Mouse (Mus musculus) gastrocnemius, adult 8-10 months (tissue): Measurements from ENCODE around the gene Hmgcs2. TPM values are rescaled to one million over a fixed set of nuclear protein-coding genes. Genes with fewer than 3 reads are reported as not detected.

Source experiments
- DNase-seq, 2 experiments: peaks; one replicate each; pipeline ENCODE4 v3.0.0; 2022; ENCODE audit warnings: low spot score in 2 of 2
- total RNA-seq, 4 experiments: library from RNA; stranded (reverse); gene quantifications; 2 replicates each; pipeline ENCODE4 v1.2.4; 2022

Gene Hmgcs2
- 1 to 10 TPM in 2 of 4 experiments, under 1 TPM in 2; 0.19 to 1.4 (median 0.76) TPM for total RNA-seq

DNA sequence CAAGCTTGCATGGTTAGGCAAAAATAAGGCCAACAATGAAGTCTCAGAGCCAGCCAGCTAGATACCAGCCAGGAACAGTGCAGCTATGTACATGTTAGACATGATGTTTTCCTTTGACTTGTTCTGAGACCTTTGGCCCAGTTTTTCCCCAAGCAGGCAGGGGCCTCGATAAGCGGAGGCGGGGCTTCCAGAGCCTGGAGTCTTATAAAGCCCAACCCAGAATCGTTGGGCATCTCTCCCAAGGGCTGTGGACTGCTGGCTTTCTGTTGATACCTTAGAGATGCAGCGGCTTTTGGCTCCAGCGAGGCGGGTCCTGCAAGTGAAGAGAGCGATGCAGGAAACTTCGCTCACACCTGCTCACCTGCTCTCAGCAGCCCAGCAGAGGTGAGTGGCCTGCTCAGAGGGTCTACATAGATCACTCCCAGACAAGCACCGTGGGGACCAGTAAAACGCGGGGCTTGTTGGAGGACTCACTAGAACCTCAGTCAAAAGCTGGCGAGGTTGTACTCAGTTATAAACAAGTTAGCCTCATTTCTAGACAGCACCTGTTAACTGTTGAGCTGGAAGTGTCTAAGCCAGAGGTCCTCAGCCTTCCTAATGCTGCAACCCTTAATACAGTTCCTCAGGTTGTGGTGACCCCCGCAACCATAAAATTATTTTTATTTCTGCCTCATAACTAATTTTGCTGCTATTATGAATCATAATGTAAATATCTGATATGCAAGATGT lies at the start of gene Hmgcs2:
Gene Hmgcs2 (plus strand): TSS at position 232 of the 729 bp plus-strand sequence.
- peak in 1 of 2 experiments; percentile 10 for DNase-seq

DNA sequence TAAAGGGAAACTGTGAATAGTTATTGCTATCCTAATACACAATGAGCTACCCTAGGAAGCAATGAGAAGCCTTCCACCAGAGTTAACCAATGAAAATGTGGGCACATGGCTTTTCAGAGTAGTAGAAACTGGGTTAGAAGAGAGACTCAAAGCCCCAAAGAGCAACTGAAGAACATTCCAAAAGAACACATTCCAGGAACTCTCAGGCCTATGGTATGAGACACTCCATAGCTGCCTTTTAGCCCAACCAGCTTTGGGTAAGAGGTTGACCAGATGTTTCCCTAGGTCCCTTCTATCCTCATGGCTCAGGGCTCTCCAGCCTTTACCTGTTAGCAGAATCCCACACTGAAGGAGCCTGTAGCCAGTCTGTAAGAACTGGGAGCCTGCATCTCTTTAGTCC lies 46.7 kb upstream of the Hmgcs2 start:
- DNase-seq: no peak

DNA sequence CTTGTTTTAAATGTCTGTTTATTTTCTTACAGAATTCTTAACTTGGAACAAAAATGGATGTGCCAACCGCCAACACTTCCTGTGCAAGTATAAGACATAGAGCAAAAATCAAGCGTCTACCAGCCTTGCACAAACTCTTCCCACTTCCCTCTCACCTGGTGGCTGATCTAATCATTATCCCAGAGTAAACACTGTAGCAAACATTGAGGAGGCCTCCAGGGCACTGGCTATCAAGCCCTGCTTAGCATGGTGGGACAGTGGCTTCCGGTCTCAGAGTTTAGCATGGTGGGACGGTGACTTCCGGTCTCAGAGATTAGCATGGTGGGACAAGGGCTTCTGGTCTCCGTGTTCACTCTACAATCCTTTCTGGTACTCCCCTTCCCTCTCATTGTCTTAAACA lies 44.0 kb upstream of the Hmgcs2 start:
- no peak for DNase-seq

DNA sequence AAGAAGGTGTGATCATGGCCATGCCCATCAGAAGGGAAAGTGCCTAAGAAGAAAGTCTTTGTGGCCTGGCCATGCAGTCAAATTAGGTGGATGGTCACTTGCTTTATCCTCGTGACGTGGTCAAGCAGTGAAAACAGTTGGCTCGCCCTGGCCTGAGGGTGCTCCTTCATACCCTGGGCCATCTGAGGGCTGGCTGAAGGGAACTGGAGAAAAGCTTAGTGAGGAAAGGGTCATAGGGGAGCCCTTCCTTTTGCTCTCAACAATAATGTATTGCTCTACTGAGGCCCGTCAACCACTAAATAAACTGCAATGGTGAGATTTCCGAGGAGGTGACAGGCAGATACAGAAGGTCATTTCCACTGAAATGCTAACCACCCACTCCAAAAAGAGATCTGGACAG lies 43.0 kb upstream of the Hmgcs2 start:
- no peak for DNase-seq

DNA sequence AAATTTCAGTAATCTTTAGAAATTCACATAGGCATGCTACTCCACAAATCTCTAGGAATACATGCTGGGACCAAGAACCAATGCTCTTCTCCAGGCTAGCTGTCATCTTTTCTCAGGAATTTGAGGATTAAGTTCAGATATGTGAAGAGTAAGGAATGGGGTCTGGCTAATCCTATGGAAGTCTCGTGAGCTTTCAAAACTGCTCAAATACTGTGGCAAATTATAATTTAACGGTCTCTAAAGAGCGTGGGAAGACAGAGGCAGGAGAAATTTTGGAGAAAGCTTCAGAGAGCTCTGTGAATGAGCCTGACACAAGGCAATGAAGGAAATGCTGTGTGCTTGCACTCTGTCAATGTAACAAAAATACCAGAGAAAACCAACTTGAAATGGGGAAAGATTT lies 42.1 kb upstream of the Hmgcs2 start:
- DNase-seq: no peak

DNA sequence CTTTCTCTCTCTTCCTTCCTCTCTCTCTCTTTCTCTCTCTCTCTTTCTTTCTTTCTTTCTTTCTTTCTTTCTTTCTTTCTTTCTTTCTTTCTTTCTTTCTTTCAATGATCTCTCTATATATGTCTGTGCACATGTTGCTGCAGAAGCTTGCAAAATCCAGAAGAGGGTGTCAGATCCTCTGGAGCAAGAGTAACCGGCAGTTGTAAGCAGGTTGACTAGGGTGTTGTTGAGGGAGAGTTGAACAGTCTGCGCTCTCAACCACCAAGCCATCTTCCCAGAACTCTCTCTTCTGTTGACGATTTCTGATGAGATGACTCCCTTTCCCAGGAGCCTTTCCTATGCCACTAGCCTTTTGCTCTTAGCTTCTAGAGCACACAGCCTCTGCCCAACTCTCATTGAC lies 38.2 kb upstream of the Hmgcs2 start:
- no peak for DNase-seq

DNA sequence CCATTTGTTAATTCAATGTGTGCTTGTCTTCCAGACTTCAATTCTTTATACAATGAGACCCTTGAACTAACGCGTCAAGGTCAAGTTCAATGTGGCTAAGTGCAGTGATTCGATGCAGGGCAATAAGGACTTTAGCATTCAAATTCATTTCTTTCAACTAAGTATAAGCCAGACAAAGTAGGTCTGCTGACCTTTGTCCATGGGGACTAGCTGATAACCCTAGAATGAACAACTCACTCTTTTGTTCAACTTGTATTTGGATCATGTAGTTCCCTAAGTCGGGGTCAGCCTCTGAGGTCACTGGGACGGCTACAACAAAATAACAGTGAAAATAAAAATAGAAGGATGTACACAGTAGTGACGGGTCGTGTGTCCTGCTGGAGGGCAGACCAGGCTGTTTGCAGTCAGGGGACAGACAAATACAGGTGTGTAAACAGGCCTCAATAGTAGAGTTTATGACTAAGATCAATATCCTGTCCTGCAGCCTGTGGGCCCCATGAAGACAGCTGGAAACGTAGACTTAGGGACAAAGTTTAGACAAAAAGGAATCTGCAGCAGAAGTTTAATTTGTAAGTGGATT lies 37.7 kb upstream of the Hmgcs2 start:
- DNase-seq: no peak

DNA sequence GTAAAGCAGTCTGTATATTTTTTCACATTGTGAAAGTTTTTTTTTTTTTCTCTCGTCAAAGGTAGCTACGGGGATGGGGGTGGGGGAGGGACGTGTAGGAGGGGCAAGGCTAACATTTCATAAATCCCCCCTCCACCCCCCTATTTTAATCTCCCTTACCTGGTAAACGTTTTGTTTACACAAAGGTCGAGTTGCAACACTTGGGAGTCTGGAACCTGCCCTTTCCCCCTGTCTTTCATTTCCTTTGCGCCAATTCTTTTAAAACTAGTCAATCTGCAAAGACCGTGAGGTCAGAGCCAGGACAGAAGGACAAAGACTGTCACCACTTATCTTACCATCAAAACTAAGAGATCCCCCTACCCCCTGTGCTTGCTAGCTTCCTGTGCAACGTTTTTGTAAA lies 34.3 kb upstream of the Hmgcs2 start:
- no peak for DNase-seq

DNA sequence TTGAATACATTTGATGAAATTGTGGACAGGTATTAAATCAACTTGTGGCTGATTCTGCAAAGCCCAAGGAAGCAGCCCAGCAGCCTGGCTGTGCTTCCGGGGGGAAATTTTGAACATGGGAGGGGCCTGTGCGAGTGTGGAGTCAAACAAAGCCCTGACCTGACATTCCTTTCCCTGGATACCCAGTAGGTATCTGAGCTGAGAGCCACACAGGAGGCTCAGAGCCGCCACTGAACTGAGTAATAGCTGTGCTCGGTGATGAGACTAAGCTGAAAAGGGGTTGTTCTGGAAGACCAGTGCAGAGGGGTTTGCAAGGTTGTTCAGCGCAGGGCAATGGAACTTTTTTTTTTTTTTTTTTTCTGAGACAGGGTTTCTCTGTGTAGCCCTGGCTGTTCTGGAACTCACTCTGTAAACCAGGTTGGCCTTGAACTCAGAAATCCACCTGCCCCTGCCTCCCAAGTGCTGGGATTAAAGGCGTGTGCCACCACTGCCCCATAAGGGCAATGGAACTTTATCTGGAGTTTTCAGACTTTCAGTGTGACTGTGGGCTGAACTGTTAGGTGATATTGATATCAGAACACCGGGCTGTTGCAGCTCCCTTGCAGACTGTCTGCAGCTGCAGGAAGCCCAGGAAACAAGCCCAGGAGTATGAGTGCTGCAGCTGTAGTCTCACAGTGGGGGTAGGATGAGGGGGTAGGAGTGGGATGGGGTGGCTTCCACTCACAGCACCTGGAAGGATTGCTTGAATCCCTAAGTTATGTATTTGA lies 33.1 kb upstream of the Hmgcs2 start:
- no peak for DNase-seq

DNA sequence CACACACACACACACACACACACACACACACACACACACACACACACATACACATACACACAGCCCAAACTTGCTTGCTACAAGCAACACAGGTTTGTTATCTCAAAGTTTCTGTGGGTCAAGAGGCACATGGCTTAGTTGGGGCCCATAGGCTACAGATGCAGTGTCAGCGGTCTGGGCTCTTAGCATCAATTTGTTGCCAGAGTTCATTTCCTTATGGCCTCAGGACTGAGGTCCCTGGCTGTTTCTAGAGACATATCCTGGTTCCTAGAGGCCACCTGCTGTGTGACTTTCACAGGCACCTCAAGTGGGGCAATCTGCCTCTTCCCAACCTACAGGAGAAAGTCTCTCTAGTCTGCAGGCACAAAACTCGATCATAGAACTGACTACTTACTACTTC lies 30.9 kb upstream of the Hmgcs2 start:
- no peak for DNase-seq

DNA sequence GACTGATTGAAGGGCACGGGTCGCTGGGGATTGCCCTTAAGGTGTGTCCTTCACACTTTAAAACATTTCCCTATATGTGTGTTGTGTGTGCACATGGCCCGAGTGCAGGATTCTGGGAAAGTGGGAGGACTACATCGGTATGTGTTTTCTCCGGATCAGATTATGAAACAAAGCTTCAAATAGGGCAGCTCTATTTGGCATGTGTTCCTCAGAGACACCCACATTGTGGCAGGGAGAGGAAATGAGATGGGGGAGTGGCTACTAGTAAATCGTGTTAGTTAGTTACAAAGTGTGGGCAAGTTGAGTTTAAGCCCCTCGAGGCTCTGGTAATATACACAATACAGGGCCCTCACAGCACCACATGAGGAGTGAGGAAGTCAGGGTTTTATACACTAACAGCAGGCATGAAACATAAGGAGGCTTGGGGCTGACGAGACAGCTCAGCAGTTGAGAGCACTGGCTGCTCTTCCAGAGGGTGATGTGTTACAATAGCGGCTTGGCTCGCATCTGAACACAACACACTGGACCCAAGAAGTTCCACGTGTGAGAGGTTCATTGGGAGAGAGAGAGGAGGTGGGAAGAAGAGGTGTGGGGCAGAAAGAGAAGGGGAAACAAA lies 30.3 kb upstream of the Hmgcs2 start:
- DNase-seq: no peak

DNA sequence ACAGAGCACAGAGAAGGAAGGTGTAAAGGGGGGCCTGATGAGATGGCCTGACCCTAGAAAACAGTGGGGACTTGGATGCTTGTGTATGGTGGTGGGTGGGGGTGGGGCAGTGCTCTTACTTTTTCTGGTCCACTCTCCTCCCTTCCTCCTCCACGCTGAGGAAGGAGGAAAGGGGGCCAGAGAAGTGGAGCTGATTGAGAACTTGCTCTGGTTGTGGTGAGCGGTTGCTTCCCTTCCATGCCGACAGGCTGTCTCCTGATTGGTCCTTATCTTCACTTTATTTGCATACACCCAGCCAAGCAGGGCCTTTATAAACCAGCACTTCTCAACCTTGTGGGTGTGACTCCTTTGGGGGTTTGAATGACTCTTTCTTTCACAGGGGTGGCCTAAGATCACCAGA lies 26.2 kb upstream of the Hmgcs2 start:
- DNase-seq: no peak

DNA sequence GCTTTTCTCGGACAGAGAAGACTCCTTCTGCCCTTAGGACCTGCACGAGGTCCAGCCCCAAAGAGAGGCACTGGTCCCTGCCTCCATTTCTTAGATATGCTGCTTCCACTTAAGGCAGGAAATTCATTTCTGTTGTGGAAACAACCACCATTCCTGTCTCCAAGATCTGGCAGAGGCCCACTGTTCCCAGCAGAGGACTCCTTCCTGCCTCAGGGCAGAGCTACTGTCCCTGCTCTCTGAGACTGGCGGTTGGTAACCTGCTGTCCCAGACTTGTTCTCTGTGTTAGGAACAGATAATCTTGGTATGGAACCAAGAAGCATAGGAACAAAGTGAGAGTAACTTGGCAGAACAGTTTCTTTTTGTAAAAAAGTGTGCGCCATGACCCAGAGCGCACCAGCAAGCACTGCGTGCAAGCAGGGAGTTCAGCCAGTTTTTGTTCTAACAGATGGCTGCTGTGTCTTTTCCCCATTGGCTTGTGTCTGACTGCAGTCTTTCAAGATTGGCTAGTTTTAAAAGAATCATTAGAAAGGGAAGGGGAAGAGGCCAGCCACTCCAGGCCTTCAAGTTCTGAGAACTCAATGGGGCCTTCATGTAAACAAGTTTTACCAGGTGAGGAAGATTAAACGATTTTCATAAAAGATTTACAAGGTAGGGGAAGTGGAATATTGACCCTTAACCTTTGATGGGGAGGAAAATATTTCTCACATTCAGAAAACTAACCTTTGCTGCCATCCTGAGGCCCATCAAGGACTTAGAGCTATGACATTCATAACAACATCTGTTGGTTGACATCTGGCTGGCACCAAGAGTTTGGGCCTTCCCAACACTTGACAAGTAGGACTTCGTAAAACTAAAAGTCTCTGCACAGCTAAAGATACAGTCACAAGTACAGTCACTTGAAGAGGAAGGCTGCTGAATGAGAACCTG lies 25.3 kb upstream of the Hmgcs2 start:
- no peak for DNase-seq

DNA sequence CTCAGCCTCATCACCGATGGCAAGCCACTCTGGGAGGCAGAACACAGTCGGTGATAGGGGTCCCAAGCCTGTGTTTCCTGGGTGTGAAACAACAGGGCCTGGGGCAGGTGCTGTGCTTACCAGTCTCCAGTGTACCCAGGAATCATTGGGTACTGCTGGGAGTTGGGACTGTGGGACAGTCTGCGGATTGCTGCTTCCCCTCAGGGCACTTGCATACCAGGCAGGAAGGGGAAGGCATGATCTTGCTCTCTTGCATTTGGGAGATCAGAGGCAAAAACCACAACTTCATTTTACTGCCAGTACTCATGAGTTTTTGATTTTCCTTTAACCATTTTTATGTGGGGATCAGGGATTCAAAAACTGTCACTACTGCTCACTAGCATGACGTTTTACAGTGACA lies 21.5 kb upstream of the Hmgcs2 start:
- DNase-seq: no peak

DNA sequence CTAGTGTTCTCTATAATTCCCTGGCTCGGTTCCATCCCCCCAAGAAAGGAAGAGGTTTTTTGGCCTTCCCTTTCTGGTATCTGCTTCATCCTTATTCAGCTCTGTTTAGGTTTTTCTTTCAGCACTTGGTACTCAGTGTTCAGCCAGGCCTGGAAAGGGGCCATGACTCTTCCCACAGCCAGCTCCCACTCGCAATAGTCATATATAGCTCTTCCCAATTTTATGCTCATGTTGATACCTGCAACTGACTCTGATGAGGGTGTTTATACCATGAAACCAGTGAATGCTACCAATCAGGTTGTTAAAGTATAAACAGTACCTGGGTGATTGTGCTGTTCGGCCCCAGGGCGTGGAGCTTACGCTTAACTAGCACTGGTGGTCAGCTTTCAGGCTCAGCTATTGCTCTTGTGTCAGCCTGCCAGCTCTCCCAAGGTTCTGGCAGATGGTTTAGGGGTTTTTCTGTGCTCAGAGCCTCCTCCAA lies 20.9 kb upstream of the Hmgcs2 start:
- peak in 1 of 2 experiments; percentile 50 for DNase-seq

DNA sequence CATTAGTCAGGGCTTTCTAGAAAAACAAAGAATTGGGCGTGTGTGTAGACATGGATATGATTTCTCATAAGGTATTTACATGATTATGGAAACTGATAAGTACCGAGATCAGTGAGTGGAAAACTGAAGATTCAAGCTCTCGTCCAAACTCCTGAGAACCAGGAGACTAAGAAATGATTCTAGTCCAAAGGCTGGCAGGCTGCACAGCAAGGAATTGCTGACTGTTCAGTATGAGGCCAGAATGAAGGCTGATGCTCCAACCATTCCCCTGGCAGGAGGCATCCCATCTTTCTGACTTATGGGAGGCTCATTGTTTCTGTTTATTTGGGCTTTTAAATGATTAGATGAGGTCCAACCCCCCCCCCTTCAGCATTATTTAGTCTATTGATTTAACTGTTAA lies 19.7 kb upstream of the Hmgcs2 start:
- no peak for DNase-seq

DNA sequence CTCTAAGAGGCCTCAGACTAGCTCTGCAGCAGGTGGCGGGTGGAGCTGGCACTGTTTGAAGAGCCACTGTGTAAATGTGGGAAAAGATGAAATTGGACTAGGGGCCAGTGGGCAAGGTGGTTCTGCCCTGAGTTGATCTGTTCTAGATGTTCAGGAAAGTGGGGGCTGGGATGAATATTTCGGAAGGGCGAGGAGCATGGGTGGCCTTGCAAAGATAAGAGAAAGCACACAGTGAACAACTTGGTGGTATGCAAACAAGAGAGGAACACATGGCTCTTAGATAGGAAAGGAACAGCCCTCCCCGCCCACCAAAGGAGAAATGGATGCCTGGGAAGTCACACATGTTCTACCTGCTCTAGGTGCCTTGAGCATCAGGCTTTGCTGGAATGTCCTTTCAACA lies 18.8 kb upstream of the Hmgcs2 start:
- DNase-seq: no peak

DNA sequence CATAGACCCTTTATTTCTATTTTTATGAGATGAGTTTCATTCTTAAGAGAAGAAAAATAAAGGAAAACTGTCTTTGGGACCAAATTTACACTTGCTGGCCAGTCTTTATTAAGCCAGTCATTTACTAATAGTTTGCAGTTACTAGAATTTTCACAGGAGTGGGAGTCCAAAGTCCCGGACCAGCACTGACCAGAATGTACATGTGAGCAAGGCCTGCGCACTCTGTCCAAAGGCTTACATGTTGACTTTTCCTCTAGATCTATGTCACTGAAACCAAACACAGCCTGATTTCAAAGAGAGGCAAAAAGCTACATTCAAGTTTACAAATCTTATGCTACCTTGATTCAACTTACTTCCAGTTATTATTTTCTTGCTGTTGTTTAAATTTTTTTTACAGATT lies 18.1 kb upstream of the Hmgcs2 start:
- DNase-seq: no peak

DNA sequence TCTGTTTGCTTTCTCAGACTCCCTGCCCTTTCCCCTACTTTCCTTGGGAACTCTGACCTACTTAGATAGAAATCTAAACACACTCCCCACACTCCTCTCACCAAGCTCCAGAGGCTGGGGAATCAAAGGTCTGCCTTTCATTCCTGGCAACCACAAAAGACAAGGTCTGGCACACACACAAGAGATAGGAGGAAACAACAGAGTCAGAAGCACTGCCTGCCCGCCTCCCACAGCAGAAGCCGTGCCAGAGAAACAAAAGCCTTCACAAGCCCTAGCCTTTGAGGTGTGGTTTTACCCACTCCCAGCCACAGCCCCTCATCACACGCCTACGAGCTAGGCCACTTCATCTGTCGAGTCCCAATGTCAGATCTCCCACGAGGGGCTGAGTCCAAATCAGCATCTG lies 13.0 kb upstream of the Hmgcs2 start:
- no peak for DNase-seq

DNA sequence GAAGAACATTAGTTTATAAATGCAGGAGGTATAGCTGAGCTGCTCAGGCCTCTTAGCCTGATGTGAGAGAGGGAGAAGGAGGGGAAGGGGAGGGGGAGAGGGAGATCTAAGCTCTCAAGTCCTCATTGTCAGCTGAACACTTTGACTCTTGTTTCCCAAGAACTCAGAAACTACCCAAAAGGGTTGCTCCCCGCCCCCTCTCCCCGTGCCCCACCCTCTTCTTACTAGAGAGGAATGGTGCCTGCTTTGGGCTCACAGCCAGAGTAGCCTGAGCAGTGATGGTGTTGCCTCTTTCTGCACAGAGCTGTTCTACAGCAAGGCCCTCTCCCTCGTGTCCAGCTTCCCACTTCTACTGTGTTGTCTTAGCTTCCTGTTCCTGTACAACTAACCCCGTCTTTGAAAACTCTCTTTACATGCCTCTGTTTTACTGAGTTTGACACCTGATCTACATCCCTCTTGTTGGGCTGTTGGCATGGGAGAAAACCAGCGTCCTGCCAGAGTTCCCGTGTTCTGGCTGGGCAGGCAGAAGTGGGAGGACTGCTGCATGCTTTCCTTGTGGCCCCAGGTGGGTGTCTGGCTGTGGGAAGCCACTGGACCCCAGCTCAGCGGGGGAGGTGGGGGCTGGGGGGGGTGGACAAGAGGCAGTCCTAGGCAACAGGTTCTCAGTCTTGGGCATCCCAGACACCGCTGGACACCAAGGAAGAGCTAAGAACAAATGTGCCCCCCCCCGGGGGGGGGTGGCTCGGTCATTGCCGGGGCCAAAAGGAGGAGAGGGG lies 6.4 kb upstream of the Hmgcs2 start:
- no peak for DNase-seq
